Mouse (Mus musculus): ENCODE results near the gene Ndufb4. TPM values are rescaled to one million over a fixed set of nuclear protein-coding genes. Genes with fewer than 3 reads are reported as not detected.

Ndufb4 gene
- total and polyA plus RNA-seq, 3 experiments: 162 to 216 (median 188) TPM

DNA sequence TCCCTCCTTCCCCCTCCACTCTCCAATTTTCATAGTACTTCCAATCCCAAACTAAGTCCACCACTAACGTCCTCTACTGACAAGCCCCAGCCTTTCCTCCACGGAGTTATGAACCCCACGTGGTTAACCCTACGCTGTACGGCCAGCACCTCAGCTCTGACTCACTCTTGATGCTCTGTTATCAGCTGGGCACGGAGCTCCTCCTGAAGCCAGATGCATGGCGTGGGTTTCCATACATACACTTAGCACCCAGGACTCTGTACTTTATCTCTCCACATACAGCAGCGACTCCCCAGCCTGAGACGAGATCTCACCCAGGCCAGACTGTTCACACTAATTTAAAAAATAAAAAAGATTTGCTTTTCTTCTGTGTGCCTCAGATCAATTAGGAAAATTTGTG, 19.7 kb downstream of the Ndufb4 start:
- H3K4me1 ChIP-seq (ENCODE audit: control insufficient read depth, insufficient read depth, low read length): no peaks in the 10 kb centered on the region
- intact Hi-C loops (cut with DNase I): no loop called here
- WGBS: 49% methylated on average over 9 of the region's 9 CpGs
- TF ChIP-seq EP300 (IDR thresholded peaks at IDR 0.05; ENCODE audit: insufficient read depth, low read depth, low read length) (no peak), POLR2A (IDR thresholded peaks at IDR 0.05; ENCODE audit: insufficient read depth, low read depth, low read length) (no peak), CTCF (IDR thresholded peaks at IDR 0.05) (no peak)
- H3K27ac ChIP-seq: no peak overlapping the region
- H3K4me3 ChIP-seq: no peak overlapping the region
- no peak for DNase-seq
- no peak overlapping the region for H3K9ac ChIP-seq (ENCODE audit: low read depth, low read length)
- H3K79me2 ChIP-seq (replicated peaks; ENCODE audit: control insufficient read depth, insufficient read depth, low read length): no peaks in the 10 kb centered on the region
- H3K27me3 ChIP-seq (ENCODE audit: control insufficient read depth, insufficient read depth, low read length): no peaks in the 10 kb centered on the region
- no peaks in the 10 kb centered on the region for H3K36me3 ChIP-seq (ENCODE audit: control insufficient read depth, insufficient read depth, low read length)

DNA sequence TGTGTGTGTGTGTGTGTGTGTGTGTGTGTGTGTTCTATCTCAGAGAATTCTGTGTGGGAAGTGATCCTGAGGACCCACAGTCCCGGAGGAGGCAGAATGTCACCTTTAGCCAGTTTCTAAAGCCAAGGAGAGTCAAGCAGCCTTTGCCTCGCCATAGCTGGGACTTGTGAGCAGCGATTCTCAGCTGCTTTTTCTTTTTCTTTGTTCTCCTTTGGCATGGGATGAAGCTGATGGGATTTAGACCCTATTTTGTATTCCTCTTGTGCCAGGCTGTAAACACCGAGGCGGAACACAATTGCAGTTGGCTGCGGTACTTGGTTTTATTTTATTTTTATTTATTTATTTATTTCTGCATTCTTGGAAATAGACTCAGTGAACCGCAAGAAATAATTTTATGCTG, 25.2 kb downstream of the Ndufb4 start:
- no peaks in the 10 kb centered on the region for H3K4me1 ChIP-seq (ENCODE audit: control insufficient read depth, insufficient read depth, low read length)
- H3K79me2 ChIP-seq (replicated peaks; ENCODE audit: control insufficient read depth, insufficient read depth, low read length): no peaks in the 10 kb centered on the region
- no peak overlapping the region for H3K27ac ChIP-seq
- no peak overlapping the region for H3K4me3 ChIP-seq
- 93% methylated on average over 7 of the region's 7 CpGs for WGBS
- no peaks in the 10 kb centered on the region for H3K36me3 ChIP-seq (ENCODE audit: control insufficient read depth, insufficient read depth, low read length)
- DNase-seq: no peak
- no peaks in the 10 kb centered on the region for H3K27me3 ChIP-seq (ENCODE audit: control insufficient read depth, insufficient read depth, low read length)
- no peak overlapping the region for H3K9ac ChIP-seq (ENCODE audit: low read depth, low read length)
- TF ChIP-seq EP300 (IDR thresholded peaks at IDR 0.05; ENCODE audit: insufficient read depth, low read depth, low read length) (no peak), CTCF (IDR thresholded peaks at IDR 0.05) (no peak), POLR2A (IDR thresholded peaks at IDR 0.05; ENCODE audit: insufficient read depth, low read depth, low read length) (no peak)
- intact Hi-C loops (cut with DNase I): no loop called here

DNA sequence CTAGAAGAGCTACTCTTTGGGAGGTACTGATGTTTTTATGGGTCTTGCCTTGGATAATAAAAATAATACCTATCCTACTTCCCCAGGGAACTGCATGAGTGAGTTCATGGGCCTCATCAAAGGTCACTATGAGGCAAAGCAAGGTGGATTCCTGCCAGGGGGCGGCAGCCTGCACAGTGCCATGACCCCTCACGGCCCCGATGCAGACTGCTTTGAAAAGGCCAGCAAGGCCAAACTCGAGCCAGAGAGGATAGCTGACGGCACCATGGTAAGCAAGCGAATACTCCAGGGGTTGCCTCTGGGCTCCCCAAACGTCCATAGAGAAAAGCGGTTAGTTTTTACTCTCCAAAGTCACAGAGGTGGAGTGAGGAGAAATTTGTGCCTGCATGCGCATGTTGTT, 25.9 kb downstream of the Ndufb4 start:
- H3K36me3 ChIP-seq (ENCODE audit: control insufficient read depth, insufficient read depth, low read length): no peaks in the 10 kb centered on the region
- H3K79me2 ChIP-seq (replicated peaks; ENCODE audit: control insufficient read depth, insufficient read depth, low read length): no peaks in the 10 kb centered on the region
- no peaks in the 10 kb centered on the region for H3K27me3 ChIP-seq (ENCODE audit: control insufficient read depth, insufficient read depth, low read length)
- WGBS: 74% methylated on average over 9 of the region's 9 CpGs
- H3K4me1 ChIP-seq (ENCODE audit: control insufficient read depth, insufficient read depth, low read length): no peaks in the 10 kb centered on the region
- intact Hi-C loops (cut with DNase I): no loop called here
- no peak for TF ChIP-seq CTCF (IDR thresholded peaks at IDR 0.05)
- TF ChIP-seq EP300 (IDR thresholded peaks at IDR 0.05; ENCODE audit: insufficient read depth, low read depth, low read length): no peak
- no peak for TF ChIP-seq POLR2A (IDR thresholded peaks at IDR 0.05; ENCODE audit: insufficient read depth, low read depth, low read length)
- DNase-seq: no peak
- no peak overlapping the region for H3K4me3 ChIP-seq
- H3K9ac ChIP-seq (ENCODE audit: low read depth, low read length): no peak overlapping the region
- no peak overlapping the region for H3K27ac ChIP-seq

DNA sequence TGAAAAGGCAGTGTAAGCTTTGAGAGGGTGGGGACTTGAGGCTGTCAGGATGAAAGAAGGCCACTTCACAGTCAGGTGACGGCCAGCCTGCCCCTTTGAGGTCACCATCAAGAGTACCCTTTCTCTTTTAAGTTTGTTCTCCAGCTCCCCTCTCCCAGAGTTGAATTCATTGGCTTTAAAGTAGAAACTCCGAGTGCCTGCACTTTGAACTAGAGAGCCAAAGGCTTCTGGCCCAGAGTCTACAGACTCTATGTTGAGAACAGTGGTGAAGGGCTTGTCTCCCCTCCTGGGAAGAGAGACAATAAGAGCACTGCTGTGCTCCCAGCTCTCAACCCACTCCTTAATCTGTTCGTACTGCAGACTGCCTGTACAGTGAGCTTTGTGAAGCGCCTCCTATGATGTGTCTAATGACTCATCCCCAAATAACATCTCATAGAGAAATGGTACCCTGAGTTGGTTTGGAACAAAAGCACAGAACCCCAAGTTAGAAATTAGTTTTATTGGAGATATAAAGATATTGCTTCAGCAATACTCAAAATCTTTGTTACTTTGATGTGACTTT, 27.8 kb downstream of the Ndufb4 start:
- Histone ChIP-seq H3K4me1 (ENCODE audit: control insufficient read depth, insufficient read depth, low read length) (no peaks in the 10 kb centered on the region), H3K4me3 (no peak overlapping the region), H3K27me3 (ENCODE audit: control insufficient read depth, insufficient read depth, low read length) (0 out of 2 replicates have a peak, but pooled peaks cover 1% of the 10 kb centered on the region), H3K36me3 (ENCODE audit: control insufficient read depth, insufficient read depth, low read length) (no peaks in the 10 kb centered on the region), H3K9ac (ENCODE audit: low read depth, low read length) (no peak overlapping the region), H3K27ac (no peak overlapping the region), H3K79me2 (replicated peaks; ENCODE audit: control insufficient read depth, insufficient read depth, low read length) (no peaks in the 10 kb centered on the region)
- WGBS: 79% methylated on average over 4 of the region's 4 CpGs
- intact Hi-C loops (cut with DNase I): no loop called here
- no peak for TF ChIP-seq EP300 (IDR thresholded peaks at IDR 0.05; ENCODE audit: insufficient read depth, low read depth, low read length)
- no peak for TF ChIP-seq CTCF (IDR thresholded peaks at IDR 0.05)
- TF ChIP-seq POLR2A (IDR thresholded peaks at IDR 0.05; ENCODE audit: insufficient read depth, low read depth, low read length): no peak
- DNase-seq: no peak

DNA sequence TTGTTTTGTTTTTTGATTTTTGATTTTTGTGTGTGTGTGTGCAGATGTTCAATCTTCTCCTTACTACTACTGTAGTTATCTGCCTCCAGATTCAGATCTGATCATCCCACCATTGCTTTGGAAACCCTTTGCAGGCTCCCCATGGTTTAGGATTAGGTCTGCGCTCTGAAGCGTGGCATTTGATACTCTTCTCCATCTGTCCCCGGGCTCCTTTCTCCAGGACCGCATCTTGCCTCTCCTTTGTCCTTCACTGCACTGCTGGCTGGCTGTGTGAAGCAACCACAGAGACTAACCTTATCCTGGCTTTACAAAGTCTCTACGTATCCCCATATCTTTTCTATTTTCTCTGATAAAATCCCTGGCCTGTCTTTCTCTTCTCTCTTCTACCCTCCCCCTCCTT, 31.3 kb downstream of the Ndufb4 start:
- DNase-seq: no peak
- H3K79me2 ChIP-seq (replicated peaks; ENCODE audit: control insufficient read depth, insufficient read depth, low read length): no peaks in the 10 kb centered on the region
- no peak overlapping the region for H3K4me3 ChIP-seq
- no peaks in the 10 kb centered on the region for H3K36me3 ChIP-seq (ENCODE audit: control insufficient read depth, insufficient read depth, low read length)
- no peaks in the 10 kb centered on the region for H3K4me1 ChIP-seq (ENCODE audit: control insufficient read depth, insufficient read depth, low read length)
- TF ChIP-seq EP300 (IDR thresholded peaks at IDR 0.05; ENCODE audit: insufficient read depth, low read depth, low read length) (no peak), CTCF (IDR thresholded peaks at IDR 0.05) (no peak), POLR2A (IDR thresholded peaks at IDR 0.05; ENCODE audit: insufficient read depth, low read depth, low read length) (no peak)
- WGBS: 73% methylated on average over 5 of the region's 5 CpGs
- intact Hi-C loops (cut with DNase I): no loop called here
- no peak overlapping the region for H3K27ac ChIP-seq
- no peak overlapping the region for H3K9ac ChIP-seq (ENCODE audit: low read depth, low read length)
- H3K27me3 ChIP-seq (ENCODE audit: control insufficient read depth, insufficient read depth, low read length): 0 out of 2 replicates have a peak, but pooled peaks cover 1% of the 10 kb centered on the region

DNA sequence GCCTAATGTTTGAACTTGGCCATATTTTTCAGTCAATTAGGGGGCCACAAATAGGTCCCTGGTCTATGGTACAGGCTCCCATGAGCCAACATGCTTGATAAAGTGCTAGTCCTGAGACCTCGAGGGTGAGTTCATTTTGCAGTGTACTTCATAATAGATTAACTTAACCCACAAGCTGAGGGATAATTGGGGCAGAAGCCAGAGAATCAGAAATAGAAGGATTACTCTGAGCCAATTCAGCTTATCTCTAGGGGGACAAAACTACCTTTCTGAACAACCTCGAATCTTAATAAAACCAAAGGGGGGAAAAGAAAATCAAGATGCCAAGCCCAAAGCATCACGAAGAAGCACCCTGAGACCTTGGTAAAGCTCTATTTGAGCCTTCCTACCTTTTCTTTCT, 31.9 kb downstream of the Ndufb4 start:
- H3K4me3 ChIP-seq: no peak overlapping the region
- no peaks in the 10 kb centered on the region for H3K36me3 ChIP-seq (ENCODE audit: control insufficient read depth, insufficient read depth, low read length)
- intact Hi-C loops (cut with DNase I): no loop called here
- DNase-seq: no peak
- peaks cover 1% of the 10 kb centered on the region; the same call in 1 of the 2 replicates for H3K4me1 ChIP-seq (ENCODE audit: control insufficient read depth, insufficient read depth, low read length)
- 0 out of 2 replicates have a peak, but pooled peaks cover 1% of the 10 kb centered on the region for H3K27me3 ChIP-seq (ENCODE audit: control insufficient read depth, insufficient read depth, low read length)
- H3K9ac ChIP-seq (ENCODE audit: low read depth, low read length): no peak overlapping the region
- H3K27ac ChIP-seq: no peak overlapping the region
- no peaks in the 10 kb centered on the region for H3K79me2 ChIP-seq (replicated peaks; ENCODE audit: control insufficient read depth, insufficient read depth, low read length)
- 67% methylated on average over 3 of the region's 3 CpGs for WGBS
- TF ChIP-seq EP300 (IDR thresholded peaks at IDR 0.05; ENCODE audit: insufficient read depth, low read depth, low read length) (no peak), POLR2A (IDR thresholded peaks at IDR 0.05; ENCODE audit: insufficient read depth, low read depth, low read length) (no peak), CTCF (IDR thresholded peaks at IDR 0.05) (no peak)

Measured in heart, adult 2 months (tissue).